Mouse (Mus musculus): Measurements from ENCODE around the gene 2900026A02Rik. TPM values are rescaled to one million over a fixed set of nuclear protein-coding genes. Genes with fewer than 3 reads are reported as not detected.

The 2900026A02Rik gene
- polyA plus RNA-seq, 1 experiment = 29.0 TPM

DNA sequence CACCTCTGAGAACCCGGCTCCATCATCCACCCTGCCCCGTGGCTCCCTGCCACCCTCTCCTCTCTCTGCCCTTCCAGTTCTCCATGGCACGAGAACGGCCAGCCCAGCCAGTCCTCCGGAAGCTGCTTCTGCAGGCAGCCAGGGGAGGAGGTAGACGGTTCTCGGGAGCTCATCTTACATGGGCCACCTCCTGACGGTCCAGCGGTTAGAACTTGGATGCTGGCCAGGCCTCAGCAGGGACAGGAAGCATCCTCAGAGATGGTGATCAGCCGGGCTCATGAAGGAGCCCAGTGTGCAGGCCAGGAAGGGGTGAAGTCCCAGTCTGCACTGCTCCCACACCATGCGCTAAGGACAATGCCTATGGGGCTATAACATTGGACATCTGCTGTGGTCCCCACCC lies 6.6 kb downstream of the 2900026A02Rik start:
- peaks cover 9% of the 10 kb centered on the region; the same call in 1 of the 2 replicates for H3K4me1 ChIP-seq (ENCODE audit: control insufficient read depth, insufficient read depth, low read length)
- H3K27ac ChIP-seq (ENCODE audit: insufficient read depth, low read length) = no peak overlapping the region
- no peak overlapping the region for H3K4me3 ChIP-seq (ENCODE audit: insufficient read depth, low read length)
- TF ChIP-seq POLR2A (IDR thresholded peaks at IDR 0.05; ENCODE audit: low read depth, low read length) = no peak
- TF ChIP-seq CTCF (IDR thresholded peaks at IDR 0.05; ENCODE audit: borderline replicate concordance, insufficient read depth, low read length) = no peak

DNA sequence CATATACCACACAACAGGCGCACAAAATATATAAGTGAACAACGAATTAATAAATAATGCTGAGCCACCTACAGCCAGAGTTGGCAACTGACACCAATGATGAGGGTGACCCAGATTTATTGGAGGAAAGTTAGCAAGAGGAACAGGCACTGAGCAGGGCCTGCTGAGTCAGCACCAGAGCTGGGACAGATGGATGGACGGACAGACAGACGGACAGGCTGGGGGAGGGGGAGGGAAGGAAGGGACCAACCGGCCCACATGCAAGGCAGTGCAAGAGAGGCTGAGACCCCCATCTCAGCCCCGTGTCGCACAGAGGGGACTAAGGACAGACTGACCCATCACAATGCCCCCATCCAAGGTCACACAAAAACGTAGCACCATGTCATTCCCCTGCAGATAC lies 7.0 kb downstream of the 2900026A02Rik start:
- no peak for TF ChIP-seq CTCF (IDR thresholded peaks at IDR 0.05; ENCODE audit: borderline replicate concordance, insufficient read depth, low read length)
- no peak for TF ChIP-seq POLR2A (IDR thresholded peaks at IDR 0.05; ENCODE audit: low read depth, low read length)
- no peak overlapping the region for H3K4me3 ChIP-seq (ENCODE audit: insufficient read depth, low read length)
- H3K27ac ChIP-seq (ENCODE audit: insufficient read depth, low read length) = no peak overlapping the region

DNA sequence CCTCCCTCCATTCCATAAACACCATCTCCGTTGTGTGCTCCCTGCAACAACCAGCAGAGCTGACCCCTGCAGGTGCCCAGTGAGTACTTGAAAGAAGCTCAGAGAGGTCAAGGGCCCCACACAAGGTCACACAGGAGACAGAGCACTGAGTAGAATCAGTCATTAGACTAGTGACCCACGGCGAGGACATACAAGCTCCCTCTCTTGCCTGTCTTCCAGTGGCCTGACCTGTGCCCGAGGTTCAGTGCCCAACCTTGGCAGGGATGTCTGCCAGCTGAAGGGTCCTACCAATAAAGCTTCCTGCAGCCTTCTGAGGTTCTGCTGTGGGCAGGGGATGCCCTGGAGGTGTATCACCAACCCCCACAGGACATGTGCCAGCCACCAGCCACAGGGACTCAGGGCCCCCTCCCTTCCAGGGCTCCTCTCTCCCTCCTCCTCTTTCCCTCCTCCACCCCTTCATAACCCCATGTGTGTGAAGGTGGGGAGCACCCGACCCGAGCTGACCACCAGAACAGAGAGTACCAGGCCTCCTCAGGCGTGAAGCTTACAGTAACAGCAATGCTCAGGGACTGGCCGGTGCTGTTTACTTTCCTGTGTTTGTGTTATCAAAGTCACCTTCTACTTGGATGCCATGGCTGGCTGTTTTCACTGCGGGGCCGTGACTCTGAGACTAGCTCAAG lies 8.7 kb downstream of the 2900026A02Rik start:
- no peak overlapping the region for H3K27ac ChIP-seq (ENCODE audit: insufficient read depth, low read length)
- TF ChIP-seq CTCF (IDR thresholded peaks at IDR 0.05; ENCODE audit: borderline replicate concordance, insufficient read depth, low read length) (no peak), POLR2A (IDR thresholded peaks at IDR 0.05; ENCODE audit: low read depth, low read length) (no peak)
- peaks cover 12% of the 10 kb centered on the region; the same call in 1 of the 2 replicates for H3K4me1 ChIP-seq (ENCODE audit: control insufficient read depth, insufficient read depth, low read length)
- no peak overlapping the region for H3K4me3 ChIP-seq (ENCODE audit: insufficient read depth, low read length)

More for the DNA sequence above, 7.0 kb downstream of the 2900026A02Rik start:
- H3K4me1 ChIP-seq (ENCODE audit: control insufficient read depth, insufficient read depth, low read length) = peaks cover 9% of the 10 kb centered on the region; the same call in 1 of the 2 replicates

DNA sequence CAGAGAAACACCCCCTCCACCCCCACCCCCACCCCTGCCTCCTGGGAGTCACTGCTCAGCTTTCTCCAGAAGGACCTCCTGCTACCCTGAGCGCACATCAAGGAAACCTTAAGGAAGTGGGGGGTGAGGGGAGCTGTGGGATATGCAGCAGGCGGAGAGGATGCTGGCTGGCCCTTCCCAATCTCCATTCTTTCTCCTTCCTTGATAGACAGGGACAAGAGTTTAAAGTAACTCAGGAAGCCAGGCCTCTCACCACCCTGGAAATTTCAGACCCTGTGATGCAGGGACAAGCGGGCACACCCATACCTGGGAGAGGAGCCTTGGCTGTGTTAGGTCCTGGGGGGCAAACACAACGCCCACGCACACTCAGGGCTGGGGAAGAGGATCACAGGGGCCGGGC lies 10.7 kb downstream of the 2900026A02Rik start:
- H3K4me3 ChIP-seq (ENCODE audit: insufficient read depth, low read length) = no peak overlapping the region
- no peak for TF ChIP-seq CTCF (IDR thresholded peaks at IDR 0.05; ENCODE audit: borderline replicate concordance, insufficient read depth, low read length)
- no peak for TF ChIP-seq POLR2A (IDR thresholded peaks at IDR 0.05; ENCODE audit: low read depth, low read length)
- peaks cover 7% of the 10 kb centered on the region for H3K4me1 ChIP-seq (ENCODE audit: control insufficient read depth, insufficient read depth, low read length)
- no peak overlapping the region for H3K27ac ChIP-seq (ENCODE audit: insufficient read depth, low read length)

DNA sequence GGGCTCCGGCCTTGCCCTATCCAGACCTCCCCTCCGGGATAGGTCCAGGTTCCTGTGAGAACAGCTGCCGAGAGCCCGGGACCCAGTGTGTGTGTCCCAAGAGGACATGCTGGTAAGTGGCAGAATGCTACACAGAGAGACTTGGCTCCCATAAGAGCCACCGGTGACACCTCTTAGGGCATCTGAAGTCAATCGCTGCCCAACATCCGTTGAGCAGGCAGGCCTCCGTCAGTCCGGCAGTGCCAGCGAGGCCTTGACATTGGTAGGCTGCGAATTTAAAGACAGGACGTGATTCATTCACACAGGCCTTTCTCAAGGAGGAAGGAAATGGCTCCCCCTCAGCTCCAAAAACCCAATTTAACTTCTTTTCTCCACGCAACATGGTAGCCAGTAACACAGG lies 11.1 kb downstream of the 2900026A02Rik start:
- no peak overlapping the region for H3K4me3 ChIP-seq (ENCODE audit: insufficient read depth, low read length)
- peaks cover 7% of the 10 kb centered on the region for H3K4me1 ChIP-seq (ENCODE audit: control insufficient read depth, insufficient read depth, low read length)
- TF ChIP-seq CTCF (IDR thresholded peaks at IDR 0.05; ENCODE audit: borderline replicate concordance, insufficient read depth, low read length) (no peak), POLR2A (IDR thresholded peaks at IDR 0.05; ENCODE audit: low read depth, low read length) (no peak)
- peak overlapping the region; percentile 19 for H3K27ac ChIP-seq (ENCODE audit: insufficient read depth, low read length)

DNA sequence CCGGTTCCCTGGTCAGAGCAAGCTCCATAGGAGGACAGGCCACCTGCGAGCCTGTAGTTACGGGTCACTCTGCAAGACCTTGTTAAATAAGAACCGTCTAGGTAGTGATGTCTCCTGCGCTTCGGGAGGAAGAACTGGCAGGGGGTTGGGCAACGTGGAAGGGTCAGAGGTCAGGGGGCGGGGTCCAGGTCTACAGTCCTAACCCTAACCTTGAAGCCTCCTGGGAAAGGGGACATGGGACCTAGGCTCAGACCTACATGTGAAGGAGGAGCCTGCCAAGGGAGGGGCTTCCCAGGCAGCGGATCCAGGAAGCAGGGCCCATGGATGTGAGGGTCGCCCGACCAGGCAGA lies 11.7 kb downstream of the 2900026A02Rik start:
- Histone ChIP-seq H3K4me3 (ENCODE audit: insufficient read depth, low read length) (no peak overlapping the region), H3K27ac (ENCODE audit: insufficient read depth, low read length) (peak overlapping the region; percentile 19), H3K4me1 (ENCODE audit: control insufficient read depth, insufficient read depth, low read length) (peaks cover 7% of the 10 kb centered on the region)
- TF ChIP-seq POLR2A (IDR thresholded peaks at IDR 0.05; ENCODE audit: low read depth, low read length) (no peak), CTCF (IDR thresholded peaks at IDR 0.05; ENCODE audit: borderline replicate concordance, insufficient read depth, low read length) (no peak)

DNA sequence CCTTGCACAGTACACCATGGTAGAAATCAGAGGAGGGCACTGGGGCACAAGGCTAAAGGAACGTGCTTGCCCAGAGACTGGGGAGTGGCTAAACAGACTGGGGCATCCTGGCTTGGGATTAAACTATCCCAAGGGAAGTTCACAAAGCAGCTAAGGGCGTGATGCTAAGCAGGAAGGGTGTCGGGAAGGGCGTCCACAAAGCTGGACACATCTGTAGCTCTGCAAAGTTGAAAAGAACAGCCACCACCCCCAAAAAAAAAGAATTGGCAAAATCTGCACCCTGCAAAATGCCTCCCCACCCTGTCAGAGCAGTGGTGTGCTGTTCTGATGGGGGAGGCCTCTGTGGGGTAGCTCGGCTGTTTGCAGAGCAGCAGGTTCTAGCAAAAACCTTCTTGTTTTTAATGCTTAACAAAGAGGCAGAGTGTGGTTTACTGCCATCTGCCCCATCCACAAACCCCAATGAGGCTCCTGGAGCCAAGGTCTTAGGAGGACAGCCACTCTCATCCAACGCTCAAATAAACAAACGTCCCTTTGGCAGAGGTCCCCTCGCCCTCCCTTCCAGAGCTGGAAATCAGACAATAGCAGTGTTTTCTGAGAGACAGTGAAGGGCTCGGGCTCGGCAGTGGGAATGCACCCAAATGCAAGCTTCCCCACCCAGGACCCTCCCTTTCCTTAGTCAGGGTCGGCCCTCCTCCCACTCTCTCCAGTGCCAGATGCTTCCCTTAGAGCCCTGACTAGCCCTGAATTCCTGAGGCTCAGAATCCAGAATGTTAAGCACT lies 12.2 kb downstream of the 2900026A02Rik start:
- peak overlapping the region; percentile 28 for H3K27ac ChIP-seq (ENCODE audit: insufficient read depth, low read length)
- TF ChIP-seq CTCF (IDR thresholded peaks at IDR 0.05; ENCODE audit: borderline replicate concordance, insufficient read depth, low read length) (no peak), POLR2A (IDR thresholded peaks at IDR 0.05; ENCODE audit: low read depth, low read length) (no peak)
- peaks cover 7% of the 10 kb centered on the region for H3K4me1 ChIP-seq (ENCODE audit: control insufficient read depth, insufficient read depth, low read length)
- no peak overlapping the region for H3K4me3 ChIP-seq (ENCODE audit: insufficient read depth, low read length)

DNA sequence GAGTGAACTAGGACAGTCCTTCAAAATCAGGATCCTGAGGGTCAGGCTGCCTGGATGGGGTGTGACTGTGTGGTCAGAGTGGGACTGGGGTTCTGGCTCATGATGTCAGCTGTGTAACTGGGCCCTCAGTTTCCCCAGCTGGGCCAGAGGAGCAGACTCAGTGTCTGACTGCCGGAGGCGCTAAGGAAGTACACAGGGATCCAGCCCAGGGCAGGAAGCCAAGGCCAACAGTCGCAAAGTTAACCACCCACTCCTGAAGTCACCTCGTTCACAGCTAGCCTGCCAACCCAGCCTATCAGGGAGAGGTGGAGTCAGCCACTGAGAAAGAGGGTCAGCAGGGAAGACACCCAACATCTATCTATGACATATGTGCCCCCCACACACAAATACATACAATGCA lies 13.0 kb downstream of the 2900026A02Rik start:
- no peak for TF ChIP-seq POLR2A (IDR thresholded peaks at IDR 0.05; ENCODE audit: low read depth, low read length)
- TF ChIP-seq CTCF (IDR thresholded peaks at IDR 0.05; ENCODE audit: borderline replicate concordance, insufficient read depth, low read length) = no peak
- Histone ChIP-seq H3K4me3 (ENCODE audit: insufficient read depth, low read length) (no peak overlapping the region), H3K27ac (ENCODE audit: insufficient read depth, low read length) (peak overlapping the region; percentile 28), H3K4me1 (ENCODE audit: control insufficient read depth, insufficient read depth, low read length) (peaks cover 7% of the 10 kb centered on the region)

DNA sequence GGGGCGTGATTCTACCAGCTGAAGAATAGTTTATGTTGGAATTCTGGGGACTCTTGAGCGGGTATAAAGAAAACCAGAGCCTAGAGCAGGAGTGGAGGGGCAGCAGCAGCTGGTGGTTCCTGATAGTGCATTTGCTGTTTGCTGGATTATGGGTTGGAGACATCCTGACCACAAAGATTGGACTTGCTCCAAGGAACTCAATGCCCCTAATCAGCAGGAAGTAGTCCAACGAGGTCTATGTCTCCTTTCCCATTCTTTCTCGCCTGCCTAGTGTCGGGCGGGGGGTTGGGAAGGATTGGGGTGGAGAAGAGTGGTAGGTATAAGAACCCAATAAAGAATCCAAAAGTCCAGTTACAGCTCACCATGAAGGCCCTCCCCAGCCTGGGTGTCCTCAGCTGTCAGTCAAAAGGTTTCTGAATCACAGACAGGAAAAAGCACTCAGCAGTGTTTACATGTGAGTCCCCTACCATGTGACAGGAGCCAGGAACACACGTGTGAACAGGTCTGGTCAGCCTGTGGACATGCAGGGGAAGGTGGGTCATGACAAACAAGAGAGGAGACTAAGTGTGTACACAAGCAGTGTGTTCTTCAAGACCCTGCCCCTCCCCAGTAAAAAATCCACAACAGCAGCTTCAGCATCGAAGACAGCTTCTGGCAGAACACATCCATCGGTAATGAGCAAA lies 14.2 kb downstream of the 2900026A02Rik start:
- TF ChIP-seq CTCF (IDR thresholded peaks at IDR 0.05; ENCODE audit: borderline replicate concordance, insufficient read depth, low read length) (no peak), POLR2A (IDR thresholded peaks at IDR 0.05; ENCODE audit: low read depth, low read length) (no peak)
- Histone ChIP-seq H3K4me3 (ENCODE audit: insufficient read depth, low read length) (no peak overlapping the region), H3K4me1 (ENCODE audit: control insufficient read depth, insufficient read depth, low read length) (peaks cover 7% of the 10 kb centered on the region), H3K27ac (ENCODE audit: insufficient read depth, low read length) (no peak overlapping the region; the same call in 1 of the 2 replicates)
